Comparison of ENCODE assay signal across 30 mouse cellular contexts in genomic region chr5:138229511-138229910, GRCm38 (mm10). TPM values are rescaled to one million over a fixed set of nuclear protein-coding genes. Genes with fewer than 3 reads are reported as not detected.
DNase-seq lines count a peak whose midpoint lies in the region; ATAC-seq and TF ChIP-seq lines count a peak whose summit lies in the region.
"Had no signal": no experiment of that assay in that cellular context is flagged by ENCODE, and none has a peak within 500 bp of the region (broad histone marks: within the 10 kb centered on the region; RNA-seq: fewer than 3 reads in every experiment).

No protein-coding gene starts in this region.

- no peaks in the 10 kb centered on the region for H3K27me3 ChIP-seq in MEL (ENCODE audit: control insufficient read depth in 1 of 2, insufficient read depth in 2 of 2, low read length in 2 of 2)
- H3K27me3 ChIP-seq in forebrain, postnatal 0 days (ENCODE audit: insufficient read depth, low read length), result no peaks in the 10 kb centered on the region
- H3K27me3 ChIP-seq: forebrain, embryonic 13.5 days; heart, embryonic 13.5 days; hindbrain, embryonic 12.5 days; intestine, embryonic 15.5 days; Patski had no signal

- no peak for TF ChIP-seq EP300 in MEL (IDR thresholded peaks at IDR 0.05; ENCODE audit: low read depth in 1 of 2, low read length in 2 of 2)

- TF ChIP-seq CTCF in MEL (IDR thresholded peaks at IDR 0.05 in 2 of 3, conservative IDR thresholded peaks at IDR 0.05 in 1 of 3; ENCODE audit: control insufficient read depth in 1 of 3, insufficient read depth in 1 of 3, low read depth in 2 of 3, low read length in 3 of 3, poor library complexity in 1 of 3, severe bottlenecking in 1 of 3), result no peak
- no peak for TF ChIP-seq CTCF in forebrain, postnatal 0 days (IDR thresholded peaks at IDR 0.05; ENCODE audit: low read depth)

- no peak overlapping the region for H3K9ac ChIP-seq in MEL (ENCODE audit: control insufficient read depth, low read depth, low read length, poor library complexity, severe bottlenecking)
- no peak overlapping the region for H3K9ac ChIP-seq in forebrain, postnatal 0 days
- H3K9ac ChIP-seq: forebrain, embryonic 13.5 days; heart, embryonic 13.5 days; hindbrain, embryonic 12.5 days; intestine, embryonic 15.5 days had no signal

- no peak for TF ChIP-seq RAD21 in MEL (IDR thresholded peaks at IDR 0.05; ENCODE audit: low read depth, low read length)

- no peaks in the 10 kb centered on the region for H3K9me3 ChIP-seq in MEL (replicated peaks; ENCODE audit: insufficient read depth, low read length)
- no peaks in the 10 kb centered on the region for H3K9me3 ChIP-seq in forebrain, postnatal 0 days (ENCODE audit: low read length)
- H3K9me3 ChIP-seq: forebrain, embryonic 10.5 days; forebrain, embryonic 13.5 days; heart, embryonic 13.5 days; hindbrain, embryonic 12.5 days; intestine, embryonic 15.5 days had no signal

- TF ChIP-seq POLR2A in MEL (IDR thresholded peaks at IDR 0.05; ENCODE audit: control insufficient read depth in 1 of 2, insufficient read depth in 1 of 2, low read depth in 1 of 2, low read length in 2 of 2, poor library complexity in 1 of 2), result no peak

- peak; percentile 57 for DNase-seq in MEL (ENCODE audit: low read depth, low spot score)
- DNase-seq in MEL-GATA-1-ER (ENCODE audit: extremely low read depth, low read depth), result peak; percentile 26
- DNase-seq in forebrain, postnatal 0 days, result no peak
- DNase-seq in right cerebral cortex, postnatal 25 days, result no peak
- DNase-seq in lung, postnatal 25 days (ENCODE audit: low spot score), result no peak
- DNase-seq: adrenal gland, adult 2 months; adrenal gland, postnatal 14 days; cerebellum, adult 18-20 months; cerebellum, adult 9-10 months; cerebellum, postnatal 14 days; gastrocnemius, postnatal 36 days; heart, postnatal 14 days; heart, postnatal 4 days; kidney, adult 18-20 months had no signal

- no peak overlapping the region for H3K4me2 ChIP-seq in forebrain, postnatal 0 days (ENCODE audit: low read depth)
- H3K4me2 ChIP-seq: forebrain, embryonic 13.5 days; heart, embryonic 13.5 days; hindbrain, embryonic 12.5 days; intestine, embryonic 15.5 days had no signal

- peaks cover 10 to 17% of the 10 kb centered on the region in 2 experiments for H3K4me1 ChIP-seq in MEL (ENCODE audit: control insufficient read depth in 1 of 2, insufficient read depth in 2 of 2, low read length in 2 of 2)
- H3K4me1 ChIP-seq in forebrain, postnatal 0 days (ENCODE audit: insufficient read depth), result no peaks in the 10 kb centered on the region
- H3K4me1 ChIP-seq: forebrain, embryonic 13.5 days; heart, embryonic 13.5 days; hindbrain, embryonic 12.5 days; intestine, embryonic 15.5 days had no signal

- no peak overlapping the region for H3K27ac ChIP-seq in MEL (ENCODE audit: control insufficient read depth, low read depth, low read length)
- no peak overlapping the region for H3K27ac ChIP-seq in forebrain, postnatal 0 days (ENCODE audit: low read depth, low read length)
- H3K27ac ChIP-seq: forebrain, embryonic 10.5 days; forebrain, embryonic 13.5 days; heart, embryonic 13.5 days; hindbrain, embryonic 12.5 days; intestine, embryonic 15.5 days had no signal

- ATAC-seq in granulocyte monocyte progenitor cell, adult 5-6 weeks (replicated peaks; ENCODE audit: poor library complexity, severe bottlenecking), result peak; percentile 44
- ATAC-seq in megakaryocyte progenitor cell, adult 5-6 weeks (replicated peaks; ENCODE audit: poor library complexity), result peak; percentile 23; the same call in 1 of the 2 replicates
- no peak for ATAC-seq in forebrain, postnatal 0 days
- ATAC-seq: CD4-positive, CD25-positive, alpha-beta regulatory T cell, adult 4 months; forebrain, embryonic 13.5 days; forebrain, embryonic 16.5 days; hindbrain, embryonic 16.5 days; intestine, embryonic 15.5 days had no signal

- WGBS in forebrain, postnatal 0 days, result 98% methylated on average over 3 of the region's 3 CpGs

- no peak overlapping the region for H3K4me3 ChIP-seq in MEL (ENCODE audit: control insufficient read depth in 1 of 2, insufficient read depth in 1 of 2, low read depth in 2 of 2, low read length in 2 of 2)
- no peak overlapping the region for H3K4me3 ChIP-seq in forebrain, postnatal 0 days (ENCODE audit: low read depth, low read length)
- H3K4me3 ChIP-seq: forebrain, embryonic 10.5 days; forebrain, embryonic 13.5 days; heart, embryonic 13.5 days; hindbrain, embryonic 12.5 days; intestine, embryonic 15.5 days had no signal

- no peaks in the 10 kb centered on the region for H3K79me2 ChIP-seq in MEL (ENCODE audit: control insufficient read depth, insufficient read depth, low read length, poor library complexity)

- peaks cover 0 to 17% of the 10 kb centered on the region in 2 experiments; a peak in 2 of 4 replicates for H3K36me3 ChIP-seq in MEL (ENCODE audit: control insufficient read depth in 1 of 2, insufficient read depth in 2 of 2, low read length in 2 of 2)
- no peaks in the 10 kb centered on the region for H3K36me3 ChIP-seq in forebrain, postnatal 0 days (ENCODE audit: insufficient read depth)
- H3K36me3 ChIP-seq: forebrain, embryonic 10.5 days; heart, embryonic 13.5 days; hindbrain, embryonic 12.5 days; intestine, embryonic 15.5 days had no signal

TF ChIP-seq in MEL, 35 proteins besides CTCF, POLR2A, EP300 and RAD21:
- TF ChIP-seq GABPA (IDR thresholded peaks at IDR 0.05; ENCODE audit: low read depth, low read length) (no peak), MEF2A (IDR thresholded peaks at IDR 0.05; ENCODE audit: extremely low read depth, insufficient replicate concordance, low read depth, low read length, poor library complexity, severe bottlenecking) (no peak), NELFE (IDR thresholded peaks at IDR 0.05; ENCODE audit: low read depth, low read length) (0 out of 2 replicates have a peak, but pooled peaks have one; percentile 15)

RNA-seq across cellular contexts. Expression of gene Nxpe5, which starts 3.8 kb away (rescaled TPM):
- not detected in 2 replicates for total RNA-seq in MEL (2012; rRNA removed)
- polyA plus RNA-seq in MEL (2012; ENCODE audit: insufficient read depth in 1 of 2, insufficient read length in 2 of 2, low read depth in 1 of 2, low replicate concordance in 2 of 2, missing spikeins in 1 of 2), result not detected
- total RNA-seq in granulocyte monocyte progenitor cell, adult 5-6 weeks (2014; fragmentation: Nextera tagmentation), result 2.3 and 4.3 TPM in 2 replicates
- 1.8 and 2.8 TPM in 2 replicates for total RNA-seq in granulocyte monocyte progenitor cell, adult 5-6 weeks (2017)
- total RNA-seq in megakaryocyte progenitor cell, adult 5-6 weeks (2015), result 0.94 and 2.0 TPM in 2 replicates
- total RNA-seq in megakaryocyte progenitor cell, adult 5-6 weeks (2017), result 1.9 and 2.2 TPM in 2 replicates
- not detected in 2 replicates for total RNA-seq in forebrain, postnatal 0 days (2014; rRNA removed)
- polyA plus RNA-seq in forebrain, postnatal 0 days (2015; fragmentation: Nextera tagmentation; extraction: Ambion mirVana), result not detected in 2 replicates
- polyA plus RNA-seq: C2C12; embryonic facial prominence, embryonic 11.5 days; embryonic facial prominence, embryonic 14.5 days; forebrain, embryonic 10.5 days; forebrain, embryonic 13.5 days; forebrain, embryonic 16.5 days; frontal cortex, adult 2 months; heart, embryonic 13.5 days; heart, embryonic 16.5 days; hindbrain, embryonic 12.5 days; hindbrain, embryonic 16.5 days; intestine, embryonic 15.5 days had no signal

RNA-seq across cellular contexts. Expression of gene Lamtor4, which starts 25.8 kb away (rescaled TPM):
- total RNA-seq in MEL (2012; rRNA removed), result 45.7 and 51.5 TPM in 2 replicates
- polyA plus RNA-seq in MEL (2012; ENCODE audit: insufficient read depth in 1 of 2, insufficient read length in 2 of 2, low read depth in 1 of 2, low replicate concordance in 2 of 2, missing spikeins in 1 of 2), result 10 to 100 TPM in 1 of 2 experiments, not detected in 1; 59.0 TPM
- total RNA-seq in granulocyte monocyte progenitor cell, adult 5-6 weeks (2014; fragmentation: Nextera tagmentation), result 132 and 143 TPM in 2 replicates
- 80.9 and 86.9 TPM in 2 replicates for total RNA-seq in granulocyte monocyte progenitor cell, adult 5-6 weeks (2017)
- total RNA-seq in megakaryocyte progenitor cell, adult 5-6 weeks (2015), result 123 and 127 TPM in 2 replicates
- 69.9 and 101 TPM in 2 replicates for total RNA-seq in megakaryocyte progenitor cell, adult 5-6 weeks (2017)
- total RNA-seq in forebrain, postnatal 0 days (2014; rRNA removed), result 57.2 and 91.8 TPM in 2 replicates
- polyA plus RNA-seq in forebrain, postnatal 0 days (2015; fragmentation: Nextera tagmentation; extraction: Ambion mirVana), result 90.9 and 112 TPM in 2 replicates

RNA-seq across cellular contexts. Expression of gene BC037034, which starts 34.3 kb away (rescaled TPM):
- total RNA-seq in MEL (2012; rRNA removed), result 27.8 and 35.6 TPM in 2 replicates
- polyA plus RNA-seq in MEL (2012; ENCODE audit: insufficient read depth in 1 of 2, insufficient read length in 2 of 2, low read depth in 1 of 2, low replicate concordance in 2 of 2, missing spikeins in 1 of 2), result 10 to 100 TPM in 1 of 2 experiments, not detected in 1; 59.1 TPM
- 66.1 and 68.2 TPM in 2 replicates for total RNA-seq in granulocyte monocyte progenitor cell, adult 5-6 weeks (2014; fragmentation: Nextera tagmentation)
- total RNA-seq in granulocyte monocyte progenitor cell, adult 5-6 weeks (2017), result 37.8 and 50.5 TPM in 2 replicates
- total RNA-seq in megakaryocyte progenitor cell, adult 5-6 weeks (2015), result 35.7 and 44.1 TPM in 2 replicates
- 44.1 and 46.7 TPM in 2 replicates for total RNA-seq in megakaryocyte progenitor cell, adult 5-6 weeks (2017)
- total RNA-seq in forebrain, postnatal 0 days (2014; rRNA removed), result 59.6 and 61.3 TPM in 2 replicates
- 14.2 and 16.1 TPM in 2 replicates for polyA plus RNA-seq in forebrain, postnatal 0 days (2015; fragmentation: Nextera tagmentation; extraction: Ambion mirVana)

RNA-seq across cellular contexts. Expression of gene Mblac1, which starts 35.4 kb away (rescaled TPM):
- total RNA-seq in MEL (2012; rRNA removed), result 5.0 and 5.2 TPM in 2 replicates
- 1 to 10 TPM in 1 of 2 experiments, not detected in 1; 5.7 TPM for polyA plus RNA-seq in MEL (2012; ENCODE audit: insufficient read depth in 1 of 2, insufficient read length in 2 of 2, low read depth in 1 of 2, low replicate concordance in 2 of 2, missing spikeins in 1 of 2)
- total RNA-seq in granulocyte monocyte progenitor cell, adult 5-6 weeks (2014; fragmentation: Nextera tagmentation), result 7.8 and 10.6 TPM in 2 replicates
- total RNA-seq in granulocyte monocyte progenitor cell, adult 5-6 weeks (2017), result 8.8 and 12.4 TPM in 2 replicates
- 6.9 and 7.1 TPM in 2 replicates for total RNA-seq in megakaryocyte progenitor cell, adult 5-6 weeks (2015)
- total RNA-seq in megakaryocyte progenitor cell, adult 5-6 weeks (2017), result 9.4 and 10.0 TPM in 2 replicates
- total RNA-seq in forebrain, postnatal 0 days (2014; rRNA removed), result 9.7 and 9.9 TPM in 2 replicates
- polyA plus RNA-seq in forebrain, postnatal 0 days (2015; fragmentation: Nextera tagmentation; extraction: Ambion mirVana), result 10.1 and 11.0 TPM in 2 replicates
- polyA plus RNA-seq: CD4-positive, CD25-positive, alpha-beta regulatory T cell, adult 4 months had no signal

RNA-seq across cellular contexts. Expression of gene Cnpy4, which starts 42.2 kb away (rescaled TPM):
- 7.8 TPM in 2 replicates for total RNA-seq in MEL (2012; rRNA removed)
- 10 to 100 TPM in 1 of 2 experiments, not detected in 1; 12.1 TPM for polyA plus RNA-seq in MEL (2012; ENCODE audit: insufficient read depth in 1 of 2, insufficient read length in 2 of 2, low read depth in 1 of 2, low replicate concordance in 2 of 2, missing spikeins in 1 of 2)
- 26.5 and 36.2 TPM in 2 replicates for total RNA-seq in granulocyte monocyte progenitor cell, adult 5-6 weeks (2014; fragmentation: Nextera tagmentation)
- total RNA-seq in granulocyte monocyte progenitor cell, adult 5-6 weeks (2017), result 50.9 and 52.5 TPM in 2 replicates
- 28.7 and 30.1 TPM in 2 replicates for total RNA-seq in megakaryocyte progenitor cell, adult 5-6 weeks (2015)
- 45.8 and 59.3 TPM in 2 replicates for total RNA-seq in megakaryocyte progenitor cell, adult 5-6 weeks (2017)
- total RNA-seq in forebrain, postnatal 0 days (2014; rRNA removed), result 14.2 and 18.0 TPM in 2 replicates
- 18.8 and 18.9 TPM in 2 replicates for polyA plus RNA-seq in forebrain, postnatal 0 days (2015; fragmentation: Nextera tagmentation; extraction: Ambion mirVana)

Comparison
In these comparisons a context has a peak if more than half of its experiments do, and no peak if none do; other contexts are left out.
1. DNase-seq: peak in MEL (single experiment) and MEL-GATA-1-ER (single experiment); none in forebrain, postnatal 0 days (single experiment), right cerebral cortex, postnatal 25 days (single experiment) and lung, postnatal 25 days (single experiment).